11 mouse cellular contexts compared by ENCODE assay signal in genomic region chr5:69704261-69705167, GRCm38 (mm10).
DNase-seq lines count a peak whose midpoint lies in the region; ATAC-seq and TF ChIP-seq lines count a peak whose summit lies in the region.
"Had no signal": no experiment of that assay in that cellular context is flagged by ENCODE, and none has a peak within 500 bp of the region (broad histone marks: within the 10 kb centered on the region; RNA-seq: fewer than 3 reads in every experiment).

No protein-coding gene starts in this region.

- no peaks in the 10 kb centered on the region for H3K36me3 ChIP-seq in intestine, embryonic 15.5 days
- H3K36me3 ChIP-seq: limb, embryonic 15.5 days; stomach, embryonic 15.5 days had no signal

- H3K27ac ChIP-seq in cerebellum, adult 2 months (ENCODE audit: insufficient read depth, low read length): no peak overlapping the region
- no peak overlapping the region for H3K27ac ChIP-seq in intestine, embryonic 15.5 days
- H3K27ac ChIP-seq: limb, embryonic 15.5 days; stomach, embryonic 15.5 days had no signal

- ATAC-seq in intestine, embryonic 15.5 days: no peak

- H3K4me2 ChIP-seq in intestine, embryonic 15.5 days (replicated peaks): no peak overlapping the region
- H3K4me2 ChIP-seq: limb, embryonic 15.5 days; stomach, embryonic 15.5 days had no signal

- peak in 1 of 2 experiments; percentile 20 for DNase-seq in cerebellum, adult 2 months
- DNase-seq in cerebellum, adult 11 months: no peak
- peak; percentile 8 for DNase-seq in right cerebral cortex, adult 18-20 months
- DNase-seq in right cerebral cortex, postnatal 25 days: no peak
- DNase-seq in layer of hippocampus, adult 18-20 months (ENCODE audit: low spot score in 2 of 2): peak; percentile 22 to 55
- peak; percentile 19 for DNase-seq in retina, postnatal 7 days (ENCODE audit: low read depth, low spot score)
- no peak for DNase-seq in urinary bladder, postnatal 10 days (ENCODE audit: low spot score)

- 33% methylated on average over 2 of the region's 2 CpGs for WGBS in cerebellum, adult 2 months
- 67% methylated on average over 2 of the region's 2 CpGs for WGBS in intestine, embryonic 15.5 days

- H3K4me1 ChIP-seq in cerebellum, adult 2 months (ENCODE audit: control insufficient read depth, insufficient read depth, low read length): no peaks in the 10 kb centered on the region
- H3K4me1 ChIP-seq in intestine, embryonic 15.5 days (replicated peaks): no peaks in the 10 kb centered on the region
- H3K4me1 ChIP-seq: limb, embryonic 15.5 days; stomach, embryonic 15.5 days had no signal

- H3K4me3 ChIP-seq in cerebellum, adult 2 months (replicated peaks; ENCODE audit: insufficient read depth, low read depth, low read length): no peak overlapping the region
- no peak overlapping the region for H3K4me3 ChIP-seq in intestine, embryonic 15.5 days (replicated peaks)
- H3K4me3 ChIP-seq: erythroblast, embryonic 14.5 days; limb, embryonic 15.5 days; stomach, embryonic 15.5 days had no signal

- no peak overlapping the region for H3K9ac ChIP-seq in intestine, embryonic 15.5 days
- H3K9ac ChIP-seq: limb, embryonic 15.5 days; stomach, embryonic 15.5 days had no signal

- H3K9me3 ChIP-seq in intestine, embryonic 15.5 days: no peaks in the 10 kb centered on the region
- H3K9me3 ChIP-seq: limb, embryonic 15.5 days; stomach, embryonic 15.5 days had no signal

- no peak for TF ChIP-seq POLR2A in cerebellum, adult 2 months (IDR thresholded peaks at IDR 0.05; ENCODE audit: borderline replicate concordance, insufficient read depth, low read length)

- H3K27me3 ChIP-seq in cerebellum, adult 2 months (ENCODE audit: control insufficient read depth, insufficient read depth, low read length): no peaks in the 10 kb centered on the region
- no peaks in the 10 kb centered on the region for H3K27me3 ChIP-seq in intestine, embryonic 15.5 days (replicated peaks)
- H3K27me3 ChIP-seq: limb, embryonic 15.5 days; stomach, embryonic 15.5 days had no signal

- peak; percentile 30; the same call in 1 of the 2 replicates for TF ChIP-seq CTCF in cerebellum, adult 2 months (IDR thresholded peaks at IDR 0.05; ENCODE audit: borderline replicate concordance, insufficient read depth, low read depth, low read length)

Comparison
In these comparisons a context has a peak if more than half of its experiments do, and no peak if none do; other contexts are left out.
1. DNase-seq: peak in right cerebral cortex, adult 18-20 months (single experiment), layer of hippocampus, adult 18-20 months (2 of 2) and retina, postnatal 7 days (single experiment); none in cerebellum, adult 11 months (single experiment), right cerebral cortex, postnatal 25 days (single experiment) and urinary bladder, postnatal 10 days (single experiment).